8 mouse cellular contexts compared by ENCODE assay signal in genomic region chr2:27676106-27676477, GRCm38 (mm10). TPM values are rescaled to one million over a fixed set of nuclear protein-coding genes. Genes with fewer than 3 reads are reported as not detected.
DNase-seq lines count a peak whose midpoint lies in the region; ATAC-seq and TF ChIP-seq lines count a peak whose summit lies in the region.

Gene Rxra (plus strand): TSS chr2:27676440.

- no peak for DNase-seq in spleen, adult 2 months (ENCODE audit: low read depth in 1 of 2, low spot score in 2 of 2)
- DNase-seq in spleen, postnatal 36 days (ENCODE audit: low spot score in 2 of 2) = no peak
- peak; percentile 68 for DNase-seq in embryonic facial prominence, embryonic 10.5 days (ENCODE audit: low spot score)
- peak; percentile 86 for DNase-seq in kidney, postnatal 0 days (ENCODE audit: low spot score)
- DNase-seq in lung, embryonic 14.5 days = peak; percentile 82
- DNase-seq in ovary, postnatal 10 days (ENCODE audit: low spot score) = peak; percentile 50
- DNase-seq in right cerebral cortex, postnatal 10 days (ENCODE audit: low spot score in 2 of 2) = no peak

- ATAC-seq in heart, embryonic 11.5 days (replicated peaks; ENCODE audit: insufficient number of reproducible peaks, low FRiP score, low TSS enrichment) = no peak
- peak; percentile 16; the same call in 1 of the 2 replicates for ATAC-seq in kidney, postnatal 0 days (replicated peaks; ENCODE audit: low FRiP score, low read depth)
- peak; percentile 33 for ATAC-seq in lung, embryonic 14.5 days (ENCODE audit: insufficient read depth)

- peaks cover 3% of the 10 kb centered on the region; the same call in 1 of the 2 replicates for H3K27me3 ChIP-seq in spleen, adult 2 months (ENCODE audit: control insufficient read depth, insufficient read depth, low read length)
- peaks cover 43% of the 10 kb centered on the region for H3K27me3 ChIP-seq in embryonic facial prominence, embryonic 10.5 days (replicated peaks; ENCODE audit: low read depth, poor library complexity, severe bottlenecking)
- peaks cover 12% of the 10 kb centered on the region; the same call in 1 of the 2 replicates for H3K27me3 ChIP-seq in heart, embryonic 11.5 days (ENCODE audit: control insufficient read depth, insufficient read depth, low read length)
- no peaks in the 10 kb centered on the region for H3K27me3 ChIP-seq in kidney, postnatal 0 days (ENCODE audit: insufficient read depth, low read length)
- H3K27me3 ChIP-seq in lung, embryonic 14.5 days (ENCODE audit: insufficient read depth, low read length) = no peaks in the 10 kb centered on the region

- no peaks in the 10 kb centered on the region; the same call in 1 of the 2 replicates for H3K4me1 ChIP-seq in spleen, adult 2 months (ENCODE audit: control insufficient read depth, insufficient read depth, insufficient read length)
- H3K4me1 ChIP-seq in embryonic facial prominence, embryonic 10.5 days = peaks cover 58% of the 10 kb centered on the region
- H3K4me1 ChIP-seq in heart, embryonic 11.5 days (ENCODE audit: control insufficient read depth, insufficient read depth, low read length) = peaks cover 43% of the 10 kb centered on the region
- H3K4me1 ChIP-seq in kidney, postnatal 0 days (replicated peaks; ENCODE audit: insufficient read depth, low read length) = peaks cover 39% of the 10 kb centered on the region
- peaks cover 42% of the 10 kb centered on the region for H3K4me1 ChIP-seq in lung, embryonic 14.5 days (ENCODE audit: insufficient read depth)

- H3K27ac ChIP-seq in spleen, adult 2 months (ENCODE audit: insufficient read depth, low read length) = peak within 1 kb of the TSS; percentile 58
- peak within 1 kb of the TSS; percentile 96 for H3K27ac ChIP-seq in embryonic facial prominence, embryonic 10.5 days (replicated peaks)
- H3K27ac ChIP-seq in heart, embryonic 11.5 days (ENCODE audit: low read depth, low read length) = peak within 1 kb of the TSS; percentile 95
- peak within 1 kb of the TSS; percentile 97 for H3K27ac ChIP-seq in kidney, postnatal 0 days
- peak within 1 kb of the TSS; percentile 98 for H3K27ac ChIP-seq in lung, embryonic 14.5 days (ENCODE audit: low read depth)

- H3K9ac ChIP-seq in heart, embryonic 11.5 days (ENCODE audit: low read depth, low read length) = peak within 1 kb of the TSS; percentile 96
- H3K9ac ChIP-seq in kidney, postnatal 0 days (ENCODE audit: low read depth, low read length) = peak within 1 kb of the TSS; percentile 97
- H3K9ac ChIP-seq in lung, embryonic 14.5 days = peak within 1 kb of the TSS; percentile 95

- H3K4me3 ChIP-seq in spleen, adult 2 months (ENCODE audit: extremely low read depth, insufficient read depth, insufficient read length) = peak within 1 kb of the TSS; percentile 68
- peak within 1 kb of the TSS; percentile 89 for H3K4me3 ChIP-seq in embryonic facial prominence, embryonic 10.5 days
- H3K4me3 ChIP-seq in heart, embryonic 11.5 days (ENCODE audit: low read depth, low read length) = peak within 1 kb of the TSS; percentile 74
- H3K4me3 ChIP-seq in kidney, postnatal 0 days (replicated peaks; ENCODE audit: low read depth, low read length) = peak within 1 kb of the TSS; percentile 93
- H3K4me3 ChIP-seq in lung, embryonic 14.5 days (ENCODE audit: low read depth, low read length) = peak within 1 kb of the TSS; percentile 90

- no peak for TF ChIP-seq CTCF in spleen, adult 2 months (IDR thresholded peaks at IDR 0.05; ENCODE audit: extremely low read depth, insufficient read depth, insufficient read length, insufficient replicate concordance)
- no peak for TF ChIP-seq CTCF in kidney, postnatal 0 days (IDR thresholded peaks at IDR 0.05; ENCODE audit: low read depth)
- TF ChIP-seq CTCF in lung, embryonic 14.5 days (IDR thresholded peaks at IDR 0.05; ENCODE audit: low read depth) = no peak

- WGBS in spleen, adult 2 months = 37% methylated on average over 16 of the region's 16 CpGs
- WGBS in embryonic facial prominence, embryonic 10.5 days = 2% methylated on average over 16 of the region's 16 CpGs
- WGBS in heart, embryonic 11.5 days (ENCODE audit: insufficient replicate concordance) = 5% methylated on average over 16 of the region's 16 CpGs
- 3% methylated on average over 16 of the region's 16 CpGs for WGBS in kidney, postnatal 0 days
- 2% methylated on average over 16 of the region's 16 CpGs for WGBS in lung, embryonic 14.5 days

- TF ChIP-seq POLR2A in spleen, adult 2 months (IDR thresholded peaks at IDR 0.05; ENCODE audit: low read depth, low read length) = no peak

- peak within 1 kb of the TSS; percentile 98 for H3K4me2 ChIP-seq in heart, embryonic 11.5 days
- peak within 1 kb of the TSS; percentile 97 for H3K4me2 ChIP-seq in kidney, postnatal 0 days (ENCODE audit: low read length)
- peak within 1 kb of the TSS; percentile 98 for H3K4me2 ChIP-seq in lung, embryonic 14.5 days

- no peaks in the 10 kb centered on the region for H3K9me3 ChIP-seq in embryonic facial prominence, embryonic 10.5 days
- no peaks in the 10 kb centered on the region for H3K9me3 ChIP-seq in heart, embryonic 11.5 days (replicated peaks; ENCODE audit: control insufficient read depth, low read length)
- H3K9me3 ChIP-seq in kidney, postnatal 0 days (replicated peaks; ENCODE audit: low read length) = no peaks in the 10 kb centered on the region
- H3K9me3 ChIP-seq in lung, embryonic 14.5 days (ENCODE audit: low read depth, low read length) = no peaks in the 10 kb centered on the region

- H3K36me3 ChIP-seq in spleen, adult 2 months (ENCODE audit: control insufficient read depth, insufficient read depth, low read length) = no peaks in the 10 kb centered on the region
- no peaks in the 10 kb centered on the region for H3K36me3 ChIP-seq in embryonic facial prominence, embryonic 10.5 days (replicated peaks)
- no peaks in the 10 kb centered on the region for H3K36me3 ChIP-seq in heart, embryonic 11.5 days (ENCODE audit: control insufficient read depth, insufficient read depth, low read length)
- H3K36me3 ChIP-seq in kidney, postnatal 0 days (ENCODE audit: insufficient read depth, low read length) = no peaks in the 10 kb centered on the region
- H3K36me3 ChIP-seq in lung, embryonic 14.5 days (ENCODE audit: insufficient read depth) = no peaks in the 10 kb centered on the region

RNA-seq across cellular contexts. Expression of gene Rxra, which starts in this region (rescaled TPM):
- 40.6 and 44.9 TPM in 2 replicates for polyA plus RNA-seq in spleen, adult 2 months (2012; rRNA removed)
- 8.8 and 9.3 TPM in 2 replicates for polyA plus RNA-seq in embryonic facial prominence, embryonic 10.5 days (2016; fragmentation: Nextera tagmentation; extraction: Ambion mirVana)
- 4.2 and 5.2 TPM in 2 replicates for polyA plus RNA-seq in heart, embryonic 11.5 days (2014; fragmentation: Nextera tagmentation; extraction: Ambion mirVana)
- 9.4 and 9.6 TPM in 2 replicates for polyA plus RNA-seq in kidney, postnatal 0 days (2015; fragmentation: Nextera tagmentation; extraction: Ambion mirVana)
- polyA plus RNA-seq in lung, embryonic 14.5 days (2014; fragmentation: Nextera tagmentation; extraction: Ambion mirVana) = 9.1 and 10.3 TPM in 2 replicates

Comparison
In these comparisons a context has a peak if more than half of its experiments do, and no peak if none do; other contexts are left out.
1. DNase-seq: peak in embryonic facial prominence, embryonic 10.5 days (single experiment), kidney, postnatal 0 days (single experiment), lung, embryonic 14.5 days (single experiment) and ovary, postnatal 10 days (single experiment); none in spleen, adult 2 months (0 of 2), spleen, postnatal 36 days (0 of 2) and right cerebral cortex, postnatal 10 days (0 of 2).
2. Peak in every context shown above with its lines, with median percentiles within 50 percentile points of each other: H3K27ac ChIP-seq, H3K4me3 ChIP-seq, H3K4me2 ChIP-seq and H3K9ac ChIP-seq.